8 mouse cellular contexts compared by ENCODE assay signal in genomic region chr7:25219756-25220456, GRCm38 (mm10). TPM values are rescaled to one million over a fixed set of nuclear protein-coding genes. Genes with fewer than 3 reads are reported as not detected.
DNase-seq lines count a peak whose midpoint lies in the region; ATAC-seq lines count a peak whose summit lies in the region.

No protein-coding gene starts in this region.

- peaks cover 14% of the 10 kb centered on the region for H3K4me1 ChIP-seq in brown adipose tissue, adult 24 weeks (ENCODE audit: control insufficient read depth, insufficient read depth, insufficient read length, low read length)
- peaks cover 13 to 26% of the 10 kb centered on the region in 2 experiments for H3K4me1 ChIP-seq in heart, embryonic 14.5 days (ENCODE audit: control insufficient read depth in 2 of 2, insufficient read depth in 2 of 2, low read length in 2 of 2)
- H3K4me1 ChIP-seq in liver, embryonic 13.5 days (replicated peaks): peaks cover 64% of the 10 kb centered on the region
- H3K4me1 ChIP-seq in stomach, embryonic 16.5 days (ENCODE audit: control insufficient read depth, insufficient read depth, low read length): peaks cover 29% of the 10 kb centered on the region

- H3K9ac ChIP-seq in heart, embryonic 14.5 days (ENCODE audit: low read length): peak overlapping the region; percentile 75
- H3K9ac ChIP-seq in liver, embryonic 13.5 days: peak overlapping the region; percentile 98
- peak overlapping the region; percentile 83 for H3K9ac ChIP-seq in stomach, embryonic 16.5 days (ENCODE audit: low read length)

- peak; percentile 78 for ATAC-seq in heart, embryonic 14.5 days (ENCODE audit: insufficient number of reproducible peaks, insufficient read depth, low FRiP score, low read depth)
- ATAC-seq in liver, embryonic 13.5 days (ENCODE audit: low read depth): peak; percentile 64
- peak; percentile 82 for ATAC-seq in stomach, embryonic 16.5 days (ENCODE audit: insufficient read depth, low FRiP score)

- H3K9me3 ChIP-seq in heart, embryonic 14.5 days (ENCODE audit: control insufficient read depth, low read length): no peaks in the 10 kb centered on the region
- no peaks in the 10 kb centered on the region for H3K9me3 ChIP-seq in liver, embryonic 13.5 days (replicated peaks)
- no peaks in the 10 kb centered on the region for H3K9me3 ChIP-seq in stomach, embryonic 16.5 days (replicated peaks; ENCODE audit: control insufficient read depth, low read length)

- peak; percentile 99 for DNase-seq in CD4-positive, CD25-positive, alpha-beta regulatory T cell, adult 2 months (ENCODE audit: low read depth, low spot score)
- peak; percentile 76 for DNase-seq in fat pad, adult 2 months (ENCODE audit: extremely low read depth, low read depth, low spot score)
- DNase-seq in kidney, postnatal 14 days: peak; percentile 97
- DNase-seq in liver, embryonic 13.5 days: peak; percentile 98
- DNase-seq in neural tube, embryonic 10.5 days (ENCODE audit: extremely low spot score, low spot score): peak; percentile 91

- no peaks in the 10 kb centered on the region for H3K27me3 ChIP-seq in heart, embryonic 14.5 days (ENCODE audit: control insufficient read depth, insufficient read depth, low read length)
- H3K27me3 ChIP-seq in liver, embryonic 13.5 days: no peaks in the 10 kb centered on the region
- no peaks in the 10 kb centered on the region for H3K27me3 ChIP-seq in stomach, embryonic 16.5 days (ENCODE audit: control insufficient read depth, insufficient read depth, low read length)

- peaks cover 38% of the 10 kb centered on the region for H3K36me3 ChIP-seq in heart, embryonic 14.5 days (ENCODE audit: control insufficient read depth, insufficient read depth, low read length)
- H3K36me3 ChIP-seq in liver, embryonic 13.5 days: peaks cover 61% of the 10 kb centered on the region
- H3K36me3 ChIP-seq in stomach, embryonic 16.5 days (ENCODE audit: control insufficient read depth, insufficient read depth, low read length): 0 out of 2 replicates have a peak, but pooled peaks cover 7% of the 10 kb centered on the region

- H3K4me3 ChIP-seq in brown adipose tissue, adult 24 weeks (ENCODE audit: insufficient read depth, low read depth, low read length): peak overlapping the region; percentile 80
- H3K4me3 ChIP-seq in heart, embryonic 14.5 days (ENCODE audit: control insufficient read depth in 1 of 2, insufficient read depth in 1 of 2, low read depth in 1 of 2, low read length in 2 of 2): peak overlapping the region; percentile 51 to 55
- peak overlapping the region; percentile 97 for H3K4me3 ChIP-seq in liver, embryonic 13.5 days (replicated peaks)
- H3K4me3 ChIP-seq in stomach, embryonic 16.5 days (replicated peaks; ENCODE audit: low read length): peak overlapping the region; percentile 72

- WGBS in heart, embryonic 14.5 days: 2% methylated on average over 31 of the region's 31 CpGs
- 2% methylated on average over 31 of the region's 31 CpGs for WGBS in liver, embryonic 13.5 days (ENCODE audit: insufficient replicate concordance)
- 2% methylated on average over 31 of the region's 31 CpGs for WGBS in stomach, embryonic 16.5 days

- peak overlapping the region; percentile 93 for H3K4me2 ChIP-seq in heart, embryonic 14.5 days (ENCODE audit: low read length)
- peak overlapping the region; percentile 89 for H3K4me2 ChIP-seq in liver, embryonic 13.5 days
- H3K4me2 ChIP-seq in stomach, embryonic 16.5 days (ENCODE audit: low read depth, low read length): peak overlapping the region; percentile 68

- peak overlapping the region; percentile 76 for H3K27ac ChIP-seq in brown adipose tissue, adult 24 weeks (replicated peaks; ENCODE audit: low read depth, low read length)
- peak overlapping the region; percentile 72 to 87 for H3K27ac ChIP-seq in heart, embryonic 14.5 days (replicated peaks in 1 of 2; ENCODE audit: control insufficient read depth in 1 of 2, insufficient read depth in 1 of 2, low read depth in 2 of 2, low read length in 2 of 2)
- peak overlapping the region; percentile 99 for H3K27ac ChIP-seq in liver, embryonic 13.5 days
- H3K27ac ChIP-seq in stomach, embryonic 16.5 days (ENCODE audit: low read length): peak overlapping the region; percentile 88

RNA-seq across cellular contexts. Expression of gene Dedd2, which starts 0.5 kb away (rescaled TPM):
- 6.1 and 10.0 TPM in 2 replicates for polyA plus RNA-seq in brown adipose tissue, adult 24 weeks (2012; ENCODE audit: insufficient read depth, insufficient read length, missing spikeins)
- polyA plus RNA-seq in heart, embryonic 14.5 days (2014; fragmentation: Nextera tagmentation; extraction: Ambion mirVana): 4.8 and 5.7 TPM in 2 replicates
- polyA plus RNA-seq in liver, embryonic 13.5 days (2015; fragmentation: Nextera tagmentation; extraction: Ambion mirVana): 27.0 and 27.6 TPM in 2 replicates
- polyA plus RNA-seq in stomach, embryonic 16.5 days (2015; fragmentation: Nextera tagmentation; extraction: Ambion mirVana): 9.1 and 9.7 TPM in 2 replicates

RNA-seq across cellular contexts. Expression of gene Zfp526, which starts 1.3 kb away (rescaled TPM):
- 1.9 and 2.6 TPM in 2 replicates for polyA plus RNA-seq in brown adipose tissue, adult 24 weeks (2012; ENCODE audit: insufficient read depth, insufficient read length, missing spikeins)
- 2.3 and 2.4 TPM in 2 replicates for polyA plus RNA-seq in heart, embryonic 14.5 days (2014; fragmentation: Nextera tagmentation; extraction: Ambion mirVana)
- polyA plus RNA-seq in liver, embryonic 13.5 days (2015; fragmentation: Nextera tagmentation; extraction: Ambion mirVana): 2.0 and 2.1 TPM in 2 replicates
- polyA plus RNA-seq in stomach, embryonic 16.5 days (2015; fragmentation: Nextera tagmentation; extraction: Ambion mirVana): 2.5 and 2.9 TPM in 2 replicates

RNA-seq across cellular contexts. Expression of gene Gsk3a, which starts 17.7 kb away (rescaled TPM):
- polyA plus RNA-seq in brown adipose tissue, adult 24 weeks (2012; ENCODE audit: insufficient read depth, insufficient read length, missing spikeins): 85.4 and 96.9 TPM in 2 replicates
- polyA plus RNA-seq in heart, embryonic 14.5 days (2014; fragmentation: Nextera tagmentation; extraction: Ambion mirVana): 10.0 and 12.2 TPM in 2 replicates
- 6.2 and 6.3 TPM in 2 replicates for polyA plus RNA-seq in liver, embryonic 13.5 days (2015; fragmentation: Nextera tagmentation; extraction: Ambion mirVana)
- polyA plus RNA-seq in stomach, embryonic 16.5 days (2015; fragmentation: Nextera tagmentation; extraction: Ambion mirVana): 5.7 and 6.3 TPM in 2 replicates

RNA-seq across cellular contexts. Expression of gene Erf, which starts 30.7 kb away (rescaled TPM):
- 7.1 and 7.4 TPM in 2 replicates for polyA plus RNA-seq in brown adipose tissue, adult 24 weeks (2012; ENCODE audit: insufficient read depth, insufficient read length, missing spikeins)
- polyA plus RNA-seq in heart, embryonic 14.5 days (2014; fragmentation: Nextera tagmentation; extraction: Ambion mirVana): 14.4 and 17.4 TPM in 2 replicates
- polyA plus RNA-seq in liver, embryonic 13.5 days (2015; fragmentation: Nextera tagmentation; extraction: Ambion mirVana): 4.3 TPM in 2 replicates
- 6.9 and 11.0 TPM in 2 replicates for polyA plus RNA-seq in stomach, embryonic 16.5 days (2015; fragmentation: Nextera tagmentation; extraction: Ambion mirVana)

RNA-seq across cellular contexts. Expression of gene Pou2f2, which starts 40.4 kb away (rescaled TPM):
- polyA plus RNA-seq in brown adipose tissue, adult 24 weeks (2012; ENCODE audit: insufficient read depth, insufficient read length, missing spikeins): 0.52 and 0.79 TPM in 2 replicates
- polyA plus RNA-seq in heart, embryonic 14.5 days (2014; fragmentation: Nextera tagmentation; extraction: Ambion mirVana): 0.50 and 0.71 TPM in 2 replicates
- 1.5 and 1.6 TPM in 2 replicates for polyA plus RNA-seq in liver, embryonic 13.5 days (2015; fragmentation: Nextera tagmentation; extraction: Ambion mirVana)
- polyA plus RNA-seq in stomach, embryonic 16.5 days (2015; fragmentation: Nextera tagmentation; extraction: Ambion mirVana): 1.4 TPM in 2 replicates

Comparison
In these comparisons a context has a peak if more than half of its experiments do, and no peak if none do; other contexts are left out.
1. Peak in every context shown above with its lines: DNase-seq, ATAC-seq, H3K4me3 ChIP-seq and H3K27ac ChIP-seq.